Mouse (Mus musculus) retina, postnatal 1 day (tissue): ENCODE measurements around the gene Gm10260.

Experiments
- DNase-seq: peaks from one replicate; pipeline ENCODE4 v3.0.0-alpha.2; 2012

Gm10260 gene

GRCm38 (mm10) chr13:97768046-97768682, 7.7 kb upstream of the Gm10260 start:
- no peak for DNase-seq

GRCm38 (mm10) chr13:97766600-97766999, 6.2 kb upstream of the Gm10260 start:
- DNase-seq: no peak

- DNase-seq: no peak
These were observed 5.5 kb upstream of the Gm10260 start for GRCm38 (mm10) chr13:97765913-97766312.

DNA sequence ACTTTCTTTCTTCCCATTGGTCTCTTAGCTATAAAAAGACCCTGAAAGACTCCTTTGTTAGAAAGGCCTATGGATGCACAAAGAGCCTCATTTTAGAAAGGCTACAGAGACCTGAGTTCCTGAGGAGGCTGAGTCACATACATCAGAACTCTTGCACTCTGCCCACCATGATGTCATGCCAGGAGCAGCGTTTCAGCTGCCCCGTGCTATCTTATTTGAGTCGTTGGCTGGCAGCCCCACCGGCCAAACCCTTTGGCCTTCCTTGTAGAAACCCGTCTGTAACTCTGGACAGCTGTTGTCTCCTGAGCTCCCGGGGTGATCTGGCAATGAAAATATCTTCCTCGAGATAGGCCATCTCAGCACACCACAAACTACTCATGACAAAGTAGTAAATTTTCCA, 3.6 kb upstream of the Gm10260 start:
- no peak for DNase-seq

- DNase-seq: no peak
These were observed 3.0 kb upstream of the Gm10260 start for GRCm38 (mm10) chr13:97763436-97763835.

DNA sequence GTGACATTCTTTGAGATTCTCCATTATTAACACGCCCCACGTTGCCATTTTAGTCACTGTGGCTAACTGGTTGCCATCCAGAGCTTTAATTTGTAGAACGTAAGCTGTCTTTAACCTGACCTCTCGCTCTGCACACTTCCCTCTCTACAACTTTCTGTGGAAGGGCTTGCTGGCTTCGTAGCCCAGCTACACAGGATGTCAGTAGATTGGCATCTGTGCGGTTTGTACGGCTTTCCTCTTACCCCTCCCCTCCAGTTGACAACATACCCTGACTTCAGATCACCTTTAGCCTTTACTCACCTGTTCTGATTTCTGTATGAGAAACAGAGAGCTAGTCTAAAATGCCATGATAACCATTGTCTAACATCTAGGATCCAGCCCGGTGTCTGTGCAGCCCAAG, 1.7 kb upstream of the Gm10260 start:
- DNase-seq: no peak

DNA sequence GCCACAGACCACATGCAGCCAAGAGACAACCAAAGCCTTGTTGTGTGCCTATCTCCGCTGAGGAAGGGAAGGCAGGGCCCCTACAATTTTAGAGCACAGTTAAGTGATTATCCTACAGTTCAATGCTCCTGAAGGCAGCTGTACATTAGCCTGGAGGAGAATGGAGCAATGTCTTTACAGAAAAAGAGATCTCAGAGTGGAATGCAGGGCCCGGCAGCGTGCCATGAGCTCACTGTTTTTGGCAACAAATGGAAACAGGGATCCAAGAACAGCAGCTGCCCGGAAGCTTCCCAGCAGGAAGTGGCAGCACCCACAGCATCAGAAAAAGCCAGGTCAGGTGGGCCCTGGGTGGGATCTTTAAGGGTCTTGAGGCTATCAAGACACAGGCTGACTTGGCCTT, 3.4 kb downstream of the Gm10260 start:
- peak; percentile 79 for DNase-seq

DNA sequence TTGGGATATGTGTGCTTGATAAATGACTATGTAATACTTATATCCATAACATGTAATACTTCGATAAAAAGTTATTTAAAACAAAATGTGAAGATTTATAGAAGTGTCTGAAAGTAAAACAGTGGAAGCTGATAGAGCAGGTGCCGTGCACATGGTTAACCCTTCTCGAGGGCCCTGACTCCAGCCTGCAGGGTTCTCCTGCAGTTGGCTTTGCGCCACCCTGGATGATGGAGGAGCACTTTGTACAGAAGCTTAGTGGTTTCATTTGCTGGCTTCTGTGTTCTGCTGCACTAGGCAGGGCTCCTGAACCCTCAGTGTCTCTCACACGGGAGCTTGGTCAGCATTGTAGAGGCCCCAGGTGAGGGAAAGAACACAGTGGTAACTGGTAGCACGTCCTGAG, 4.3 kb downstream of the Gm10260 start:
- DNase-seq: no peak

DNA sequence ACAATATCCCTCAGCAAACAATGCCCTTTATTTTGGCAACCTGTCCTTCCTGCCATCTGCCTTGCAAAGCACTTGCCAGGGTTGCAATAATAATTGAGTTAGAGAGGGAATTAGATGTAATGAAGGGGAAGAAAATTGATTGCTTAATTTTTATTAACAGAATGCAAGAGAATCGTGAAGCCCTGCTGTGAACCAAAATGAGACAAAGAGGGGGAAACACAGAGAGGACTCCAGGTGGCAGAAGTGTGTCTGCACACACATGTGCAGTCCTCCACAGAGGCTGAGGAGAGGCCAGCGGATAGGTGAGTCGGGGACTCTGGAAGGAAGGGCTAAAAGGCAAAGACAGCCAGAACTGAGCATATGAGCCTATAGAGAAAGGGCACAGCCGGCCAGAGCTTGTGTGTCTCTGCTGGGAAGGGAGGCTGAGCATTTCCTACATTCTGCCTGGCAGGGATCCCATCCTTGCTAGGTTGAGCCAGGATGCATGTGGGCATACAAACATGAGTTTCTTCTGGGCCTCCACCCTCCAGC, 9.5 kb downstream of the Gm10260 start:
- DNase-seq: peak; percentile 63

DNA sequence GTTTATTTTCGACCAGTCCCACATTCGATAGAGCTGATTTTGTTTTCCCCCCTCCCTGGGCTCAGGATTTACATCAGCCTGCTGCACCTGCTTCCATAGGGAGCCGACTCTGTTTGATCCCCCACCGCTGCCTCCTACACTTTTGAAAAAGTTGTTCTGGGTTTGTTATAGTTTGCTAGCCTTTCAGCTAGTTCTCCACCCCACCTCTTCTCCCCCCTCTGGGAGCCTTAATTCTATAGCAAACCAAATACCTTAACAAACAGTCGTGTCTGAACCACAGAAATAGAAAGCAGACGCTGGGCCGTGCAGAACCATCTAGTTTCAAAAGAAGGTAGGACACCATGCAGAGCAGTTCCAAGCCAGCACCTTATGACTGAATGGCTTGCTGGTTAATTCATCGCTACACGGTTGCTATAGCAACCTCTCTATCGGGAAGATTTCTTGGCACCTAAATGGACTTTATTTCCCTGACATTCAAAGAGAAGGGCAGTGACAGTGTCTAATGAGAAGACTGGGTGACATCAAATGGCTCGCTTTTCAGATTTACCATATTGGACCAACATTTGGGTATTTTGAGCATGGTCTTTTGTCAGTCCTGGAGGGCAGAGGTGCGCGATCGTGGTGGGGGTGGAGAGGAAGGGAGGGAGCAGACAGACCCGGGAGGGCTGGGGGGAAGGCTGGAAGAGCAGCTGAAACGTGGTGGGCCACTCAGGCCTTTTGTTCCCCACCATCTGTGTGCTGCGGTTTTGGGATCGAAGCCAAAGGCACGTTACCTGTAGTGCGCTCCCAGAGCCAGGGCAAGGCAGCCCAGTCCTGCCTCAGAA, 13.2 kb downstream of the Gm10260 start:
- peak; percentile 49 for DNase-seq

- no peak for DNase-seq
These were observed 15.8 kb downstream of the Gm10260 start for GRCm38 (mm10) chr13:97744669-97745068.

DNA sequence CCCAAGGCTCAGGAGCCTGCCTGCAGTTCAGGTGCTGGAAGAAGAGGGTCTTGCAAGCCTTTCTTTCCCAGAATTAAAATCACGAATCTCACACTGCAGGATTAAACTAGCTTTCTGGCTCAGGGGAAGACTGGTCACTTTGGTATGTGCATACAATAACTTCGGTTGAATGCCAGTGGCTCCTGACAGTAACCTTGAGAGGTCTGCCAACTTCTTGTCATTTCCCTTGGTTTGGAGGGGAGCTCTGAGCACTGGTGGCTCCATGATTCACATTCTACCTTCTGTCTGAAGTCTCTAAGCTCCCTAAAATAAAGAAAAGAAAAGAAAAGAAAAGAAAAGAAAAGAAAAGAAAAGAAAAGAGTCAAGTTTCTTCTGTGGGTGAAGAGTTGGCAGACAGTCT, 16.4 kb downstream of the Gm10260 start:
- no peak for DNase-seq

DNA sequence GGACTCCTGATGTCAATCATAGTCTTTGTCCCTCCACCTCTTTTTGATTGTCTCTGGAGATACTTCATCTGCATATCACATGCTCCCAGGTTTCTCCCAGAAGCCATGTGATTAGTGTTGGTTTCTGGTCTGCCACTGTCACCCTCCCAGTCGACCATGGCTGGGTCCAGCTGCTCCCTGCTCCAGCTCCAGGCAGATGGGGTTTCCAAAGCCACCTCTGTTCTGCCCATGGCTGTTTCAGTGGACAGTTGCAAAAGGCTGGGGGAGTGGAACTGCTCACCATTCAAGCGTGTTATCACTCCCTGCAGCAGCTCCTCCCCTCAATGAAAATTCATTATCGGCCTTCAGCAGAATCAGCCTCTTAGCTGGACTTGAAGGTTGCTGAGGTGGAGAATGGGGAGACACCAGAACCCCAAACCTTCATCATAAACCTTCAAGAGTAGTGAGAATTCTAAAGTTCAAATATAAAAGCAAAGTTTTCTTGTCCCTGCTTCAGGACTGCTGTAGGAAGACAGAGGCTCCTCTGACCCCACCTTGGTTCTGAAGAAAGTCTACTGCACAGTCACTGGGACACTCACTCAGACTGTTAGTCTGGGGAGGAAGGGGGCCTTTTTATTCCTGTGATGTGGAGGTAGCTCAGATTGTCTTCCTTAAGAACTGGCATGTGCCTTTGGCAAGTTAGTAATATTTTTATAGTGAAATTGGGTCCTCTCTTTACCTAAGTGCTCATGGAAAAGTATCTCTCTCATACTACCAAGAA, 17.0 kb downstream of the Gm10260 start:
- DNase-seq: no peak

- DNase-seq: no peak
These were observed 24.5 kb downstream of the Gm10260 start for GRCm38 (mm10) chr13:97735931-97736330.

DNA sequence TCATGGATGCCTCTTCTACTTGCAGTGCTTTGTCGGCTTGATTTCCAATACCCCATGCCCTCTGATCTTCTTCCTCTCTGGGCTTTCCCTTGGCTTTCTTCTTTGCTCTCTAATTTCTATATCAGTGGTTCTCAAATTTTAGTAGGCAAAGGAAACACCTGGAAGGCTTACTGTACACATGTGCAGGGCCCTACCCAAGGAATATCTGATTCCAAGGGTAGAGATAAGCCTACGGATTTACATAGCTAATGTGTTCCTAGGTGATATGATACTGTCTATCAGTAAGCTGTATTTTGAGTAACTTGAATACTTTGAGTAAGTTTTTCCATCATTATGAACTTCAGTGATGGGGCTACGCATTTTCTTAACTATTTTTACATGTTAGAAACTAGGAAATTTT, 25.7 kb downstream of the Gm10260 start:
- no peak for DNase-seq

GRCm38 (mm10) chr13:97725160-97725825, 35.1 kb downstream of the Gm10260 start:
- DNase-seq: no peak

GRCm38 (mm10) chr13:97724551-97724950, 35.9 kb downstream of the Gm10260 start:
- no peak for DNase-seq

- no peak for DNase-seq
These were observed 47.7 kb downstream of the Gm10260 start for GRCm38 (mm10) chr13:97712506-97713275.

- no peak for DNase-seq
These were observed 48.9 kb downstream of the Gm10260 start for GRCm38 (mm10) chr13:97711510-97711909.
